Mouse (Mus musculus) kidney, adult 11 months (tissue): ENCODE measurements around the gene Fam53b.

ENCODE experiments used
- DNase-seq: peaks from one replicate; pipeline ENCODE4 v3.0.0; 2022

Fam53b gene

DNA sequence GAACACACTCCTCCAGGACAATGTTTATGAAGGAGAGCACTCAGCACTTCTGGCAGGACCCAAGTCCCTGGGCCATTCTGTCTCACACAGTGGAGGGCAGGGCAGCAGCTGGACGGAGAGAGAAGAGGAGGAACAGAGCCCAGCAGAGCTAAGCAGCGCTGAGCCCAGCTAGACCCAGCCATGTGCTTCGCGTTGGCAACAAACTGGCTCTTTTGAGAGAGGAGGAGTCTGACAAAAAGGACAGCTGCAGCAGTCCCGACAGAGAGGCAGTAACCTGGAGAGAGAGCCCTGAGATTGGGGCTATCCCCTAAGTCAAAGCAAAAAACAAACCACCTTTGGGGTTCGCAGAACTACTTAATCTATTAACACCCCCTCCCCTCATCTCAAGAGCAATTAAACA, 3.3 kb downstream of the Fam53b start:
- peak; percentile 57 for DNase-seq

DNA sequence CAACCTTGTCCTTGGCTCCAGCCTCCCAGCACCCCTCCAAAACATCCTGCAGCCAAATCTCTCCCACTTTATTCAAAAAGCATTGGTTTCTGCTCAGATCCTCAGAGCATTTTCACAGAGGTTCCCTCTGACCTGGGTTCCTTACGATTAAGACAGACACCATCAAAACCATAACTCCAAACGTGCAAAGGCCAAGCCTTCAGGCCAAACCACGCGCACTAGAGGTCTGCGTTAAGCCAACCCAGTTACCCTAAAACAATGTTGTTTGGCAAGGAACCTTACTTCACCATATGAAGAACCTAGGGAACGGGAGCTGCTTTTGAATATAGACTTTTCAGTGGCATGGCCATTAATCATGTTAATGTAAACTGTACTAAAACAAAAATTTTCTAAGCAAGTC, 4.0 kb downstream of the Fam53b start:
- DNase-seq: no peak

DNA sequence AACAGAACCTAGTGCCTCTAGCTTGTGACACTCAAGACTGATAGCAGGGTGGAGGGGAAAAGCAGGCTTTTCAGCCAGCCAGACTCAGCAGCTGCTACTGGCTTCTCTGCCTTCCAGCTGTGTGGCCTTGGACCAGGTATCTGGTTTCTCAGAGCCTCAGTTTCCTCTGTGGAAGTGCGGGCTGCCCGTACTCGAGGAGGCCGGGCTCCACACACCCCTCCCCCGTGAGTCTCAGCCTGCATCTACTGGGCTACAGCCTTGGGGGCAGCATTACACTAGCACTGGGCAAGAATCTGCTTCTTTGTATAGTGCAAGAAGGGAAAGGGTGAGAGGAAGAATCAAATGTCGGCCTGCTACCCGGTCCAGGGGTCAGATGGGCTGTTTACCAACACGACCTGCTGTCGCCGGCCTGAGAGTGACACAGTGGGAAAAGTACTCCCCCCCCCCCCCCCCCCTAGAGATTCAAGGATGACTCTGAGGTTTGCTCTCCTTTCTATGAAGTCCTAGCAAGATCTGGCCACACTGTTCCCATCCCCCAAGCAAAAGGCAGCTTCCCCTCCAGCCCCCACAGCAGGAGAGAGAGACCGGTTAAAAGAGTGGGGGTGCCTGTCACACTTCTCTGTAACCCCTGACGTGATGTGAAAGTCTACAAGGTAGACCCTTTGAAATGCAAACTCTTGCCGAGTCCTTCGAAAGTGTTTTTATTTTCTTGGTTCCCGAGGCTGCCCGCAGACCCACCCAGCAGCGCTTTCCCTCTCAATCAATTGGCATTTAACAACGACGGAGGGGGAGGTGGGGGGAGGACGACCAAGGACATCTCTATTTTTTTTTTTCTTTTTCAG, 4.6 kb downstream of the Fam53b start:
- peak; percentile 36 for DNase-seq

DNA sequence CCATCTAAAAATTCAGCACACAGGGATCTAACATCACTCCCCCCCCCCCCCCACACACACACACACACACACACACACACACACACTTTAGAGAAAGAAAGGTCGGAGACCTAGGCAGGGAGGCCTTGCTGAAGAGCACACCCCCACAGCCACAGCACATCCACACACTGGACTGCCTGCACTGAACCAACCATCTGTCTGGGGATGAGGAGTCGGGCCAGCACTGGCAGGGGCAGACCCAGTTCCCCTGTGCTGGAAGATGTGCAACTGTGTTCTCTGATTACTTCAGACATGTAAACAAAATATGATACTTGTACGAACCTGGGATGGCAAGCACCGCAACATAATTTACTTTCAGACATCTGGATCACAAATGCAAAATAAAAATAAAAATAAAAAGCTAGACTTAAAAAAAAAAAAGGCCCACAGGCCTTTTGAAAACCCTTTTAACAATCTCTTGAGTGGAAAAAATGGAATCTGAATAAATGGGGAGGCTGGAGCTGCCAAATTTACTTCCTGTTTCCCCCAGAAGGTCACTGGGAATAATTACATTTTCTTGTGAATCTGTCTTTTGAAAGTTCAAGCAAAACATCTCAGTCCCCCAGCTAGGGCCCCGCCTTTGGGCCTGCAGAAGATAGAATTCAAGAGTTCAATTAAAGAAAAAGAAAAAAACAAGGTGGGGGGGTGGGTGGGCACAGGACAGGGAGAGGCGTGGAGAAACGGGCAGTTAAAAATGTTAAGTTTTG, 5.5 kb downstream of the Fam53b start:
- DNase-seq: no peak

DNA sequence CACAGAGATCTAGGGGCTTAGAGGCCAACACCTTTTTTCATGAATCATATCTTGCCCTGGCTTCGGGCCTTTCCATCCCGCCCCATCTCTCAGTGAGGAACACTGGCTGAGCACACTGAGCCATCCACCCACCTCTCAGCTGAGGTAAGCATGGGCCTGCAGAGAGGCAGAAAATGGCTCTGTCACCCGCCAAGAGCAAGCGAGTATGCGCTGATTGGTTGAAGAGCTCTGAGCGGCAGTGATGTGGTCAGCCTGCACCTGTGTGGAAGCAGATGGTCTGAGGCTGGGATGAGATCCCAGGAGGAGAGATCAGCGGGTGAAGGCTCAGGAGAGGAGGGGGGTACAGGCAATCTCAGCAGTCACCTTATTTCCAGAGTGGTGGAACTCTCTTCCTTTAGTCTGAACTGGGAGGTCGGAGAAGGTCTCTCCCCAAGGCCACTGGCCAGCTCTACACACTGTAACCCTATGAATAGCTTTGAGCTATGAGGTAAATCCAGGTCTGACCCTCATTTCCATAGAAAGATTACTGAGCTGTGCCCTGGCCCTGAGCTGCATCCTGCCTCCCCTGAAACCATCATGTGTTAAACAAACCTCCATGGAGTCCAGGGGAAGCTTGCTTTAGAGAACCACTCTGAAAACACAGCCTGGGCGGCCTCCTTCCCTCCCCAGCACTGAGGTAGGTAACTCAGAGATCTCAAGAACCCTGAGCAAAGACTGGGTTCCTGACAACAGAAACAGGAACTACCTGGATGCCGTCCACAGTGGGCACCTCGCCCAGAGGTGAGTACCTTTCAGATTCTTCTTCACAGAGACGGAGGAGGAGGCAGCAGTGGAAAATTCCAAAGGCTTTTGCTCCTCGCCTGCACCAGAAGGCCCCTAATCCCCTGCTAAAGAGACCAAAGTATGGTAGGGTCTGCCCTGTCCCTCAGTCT, 6.5 kb downstream of the Fam53b start:
- peak; percentile 81 for DNase-seq

DNA sequence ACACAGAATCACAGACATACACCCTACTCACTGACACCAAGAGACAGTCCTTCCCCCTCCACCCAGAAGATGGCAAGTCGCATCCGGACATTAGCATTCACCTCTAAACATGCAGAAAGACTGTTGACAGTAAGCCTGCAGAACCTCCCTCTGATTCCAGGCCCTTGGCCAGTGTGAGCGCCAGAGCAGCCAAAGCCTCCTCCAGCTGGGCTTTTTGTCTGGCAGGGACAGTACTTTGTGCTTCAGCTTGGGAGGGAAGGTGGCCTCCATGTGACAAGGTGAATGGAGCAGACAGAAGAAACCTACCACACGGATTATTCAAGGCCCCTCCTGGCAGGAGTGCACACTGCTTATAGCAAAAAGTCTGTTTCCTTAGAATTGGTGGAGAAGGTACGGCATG, 7.4 kb downstream of the Fam53b start:
- no peak for DNase-seq

DNA sequence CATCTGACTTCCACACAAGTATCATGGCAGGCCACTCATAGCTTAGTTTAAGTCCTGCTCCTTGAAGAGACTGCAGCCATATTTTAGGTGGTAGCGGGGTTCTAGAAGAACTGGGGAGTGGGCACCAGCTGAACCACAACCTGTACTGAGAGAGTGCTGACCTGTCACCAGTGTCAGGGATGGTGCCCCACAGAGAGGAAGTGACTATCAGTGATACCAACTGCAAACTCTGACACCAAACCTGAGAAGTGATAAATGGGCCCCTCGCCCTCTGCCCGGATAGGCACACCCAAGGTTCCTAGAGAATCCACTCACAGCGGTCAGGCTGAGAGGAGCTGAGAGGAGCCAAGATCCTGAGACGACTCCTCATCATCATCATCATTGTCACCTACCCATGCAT, 8.7 kb downstream of the Fam53b start:
- no peak for DNase-seq

DNA sequence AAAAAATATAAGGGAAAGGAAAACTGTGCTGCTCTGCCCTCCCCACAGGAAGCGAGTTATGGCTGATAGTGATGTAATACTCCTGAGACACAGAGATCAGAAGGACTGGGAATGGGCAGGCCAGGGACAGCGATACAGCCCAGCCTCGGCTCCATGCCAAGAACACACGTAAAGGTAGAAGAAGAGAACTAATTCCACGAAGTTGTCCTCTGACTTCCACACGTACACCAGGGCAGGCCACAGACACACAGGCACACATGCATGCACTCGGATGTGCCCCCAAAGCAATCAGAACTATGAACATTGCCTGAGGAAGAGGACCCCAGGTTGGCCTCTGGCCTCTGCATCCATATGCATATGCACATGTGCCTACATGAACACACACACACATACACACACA, 9.2 kb downstream of the Fam53b start:
- DNase-seq: no peak

DNA sequence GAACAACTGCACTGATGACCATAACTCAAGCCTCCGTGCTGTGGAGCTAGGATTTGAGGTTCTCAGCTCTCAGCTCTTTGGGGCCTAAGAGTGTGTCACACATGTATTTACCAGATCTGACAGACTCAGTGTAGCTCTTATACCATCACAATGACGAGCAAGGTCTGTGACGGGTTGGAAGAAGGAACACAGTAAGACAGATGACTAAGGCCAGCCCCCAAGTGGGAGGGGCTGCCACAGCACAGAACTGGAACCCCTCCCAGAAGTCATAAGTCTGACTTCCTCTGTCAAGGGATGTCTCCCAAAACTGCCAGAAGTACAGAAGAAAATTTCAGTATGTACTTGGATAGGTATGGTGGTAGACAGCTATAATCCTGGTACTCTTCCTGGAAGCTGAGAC, 9.7 kb downstream of the Fam53b start:
- peak; percentile 26 for DNase-seq

DNA sequence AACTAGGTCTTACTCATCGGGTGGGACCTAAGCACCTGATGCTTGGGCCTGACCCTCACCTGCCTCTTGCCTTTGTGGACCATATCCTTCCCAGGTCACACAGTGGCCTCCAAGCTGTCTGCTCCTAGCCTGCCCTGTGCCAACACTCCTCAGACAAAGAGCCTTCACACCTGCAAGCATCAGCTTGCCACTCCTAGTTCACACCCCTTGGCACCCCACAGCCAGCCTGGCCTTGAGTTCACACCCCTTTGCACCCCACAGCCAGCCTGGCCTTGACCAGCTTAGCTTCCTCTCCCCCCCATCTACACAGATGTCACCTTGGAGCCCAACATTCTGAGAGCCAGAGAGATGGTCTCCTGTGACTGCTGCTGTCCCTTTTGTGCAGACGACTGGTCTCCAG, 10.3 kb downstream of the Fam53b start:
- peak; percentile 11 for DNase-seq

DNA sequence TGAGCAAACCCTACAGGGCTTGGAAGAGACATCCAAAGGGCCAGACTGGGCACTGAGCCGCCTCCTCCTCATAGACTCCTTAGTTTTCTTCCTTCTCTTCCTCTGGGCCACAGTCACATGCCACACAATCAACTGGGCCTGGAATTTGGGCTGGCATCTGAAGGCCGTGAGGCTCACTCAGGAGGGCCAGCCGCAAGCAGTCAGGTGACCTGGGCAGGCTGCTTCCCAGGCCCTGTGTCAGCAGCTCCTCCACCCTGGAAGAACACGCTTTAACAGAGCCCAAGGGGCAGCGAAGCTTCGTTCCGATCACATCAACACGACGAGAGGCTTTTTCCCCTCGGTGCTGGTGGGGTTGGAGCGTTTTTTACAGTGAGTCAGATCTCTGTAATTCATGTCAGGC, 11.0 kb downstream of the Fam53b start:
- DNase-seq: peak; percentile 65

DNA sequence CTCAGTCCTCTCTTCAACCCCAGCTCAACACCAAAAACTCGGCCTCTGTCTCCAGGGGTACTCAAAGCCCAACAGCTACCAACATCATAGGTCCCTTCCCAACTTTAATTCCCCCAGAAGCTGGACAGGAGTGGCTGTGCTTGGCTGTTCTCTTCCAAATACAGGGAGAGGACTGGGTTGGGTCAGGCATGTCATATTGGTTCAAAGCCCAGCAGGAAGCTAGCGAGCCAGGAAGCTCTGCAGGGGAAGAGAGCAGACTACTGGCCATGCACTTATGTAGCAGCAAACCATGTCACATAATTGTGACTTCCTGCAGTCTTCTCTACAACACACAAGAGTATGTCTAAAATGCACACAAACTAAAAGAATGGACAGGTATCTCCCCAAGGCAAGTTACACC, 11.6 kb downstream of the Fam53b start:
- DNase-seq: peak; percentile 30

DNA sequence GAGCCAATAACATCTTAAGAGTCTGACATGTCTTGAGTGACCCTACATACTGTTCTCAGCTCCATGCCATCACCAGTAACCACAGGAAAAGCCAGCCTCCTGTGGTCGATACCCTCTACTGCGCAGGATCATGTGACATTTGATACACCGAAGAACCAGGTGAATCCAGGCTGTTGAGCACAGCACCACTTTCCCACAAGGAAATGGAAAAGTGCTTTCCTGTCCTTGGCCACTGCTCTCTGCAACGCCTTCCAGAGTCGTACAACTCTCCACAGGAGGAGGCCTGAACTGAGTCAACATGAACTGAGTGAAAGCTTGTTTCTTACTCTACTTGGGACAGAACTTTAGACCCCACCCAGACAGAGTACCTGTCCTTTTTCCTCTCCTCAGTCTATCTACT, 12.2 kb downstream of the Fam53b start:
- peak; percentile 19 for DNase-seq

DNA sequence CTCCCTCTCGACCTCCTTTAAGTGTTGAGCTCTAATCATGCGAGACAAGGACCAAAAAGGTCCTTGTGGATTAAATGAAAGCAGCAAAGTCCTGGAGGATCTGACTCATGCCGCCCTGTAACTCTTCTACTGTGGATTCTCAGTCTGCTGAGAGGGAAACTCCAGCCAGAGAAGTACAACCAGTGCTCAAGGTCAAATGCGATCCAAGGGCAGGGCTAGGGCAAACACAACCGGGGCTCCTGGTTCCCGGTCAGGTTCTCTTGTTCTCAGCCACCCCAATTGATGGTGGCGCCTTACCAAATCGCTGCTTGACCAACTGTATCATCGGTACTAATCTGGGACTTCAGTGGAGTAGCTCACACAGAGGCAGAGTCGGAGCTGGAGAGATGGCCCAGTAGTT, 12.8 kb downstream of the Fam53b start:
- DNase-seq: peak; percentile 78

DNA sequence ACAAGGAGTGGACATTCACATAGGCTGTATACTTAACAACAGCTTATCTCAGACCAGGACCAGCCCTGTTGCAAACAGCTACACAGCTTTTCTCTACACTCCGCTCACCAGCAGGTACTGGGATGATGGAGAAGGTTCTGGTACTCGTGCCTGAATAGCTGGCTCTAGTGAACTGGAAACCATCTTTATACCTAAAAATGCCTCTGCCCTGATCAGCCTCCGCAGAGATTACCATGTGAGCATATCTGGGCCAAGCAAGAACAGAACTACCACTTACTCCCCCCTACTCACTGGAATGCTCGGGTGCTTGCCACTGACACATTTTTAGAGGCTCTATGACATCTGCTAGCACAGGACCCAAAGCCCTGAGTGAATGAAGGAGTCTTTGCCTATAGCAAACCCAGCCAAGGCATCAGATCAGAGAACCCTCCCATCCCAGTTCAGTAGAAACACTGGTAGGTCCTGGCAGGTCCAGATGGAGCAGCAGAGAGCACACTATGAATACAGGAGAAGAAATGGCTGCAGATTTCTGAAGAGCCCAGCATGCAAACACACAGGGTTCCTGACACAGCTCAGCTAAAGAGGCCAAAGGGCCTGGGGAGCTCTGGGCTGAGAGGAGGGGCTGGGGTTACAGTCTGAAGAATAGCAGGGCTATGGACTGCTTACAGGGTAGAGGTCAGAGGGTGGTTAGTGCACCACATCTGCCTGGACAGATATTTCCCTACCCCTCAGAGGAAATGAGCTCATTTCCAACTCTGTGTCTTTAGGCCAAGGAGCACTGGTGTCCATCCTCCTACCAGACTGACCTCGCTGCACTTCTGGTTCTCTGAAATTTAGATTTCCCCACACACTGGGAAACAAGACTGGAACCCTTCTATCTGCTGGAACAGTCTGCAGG, 14.3 kb downstream of the Fam53b start:
- DNase-seq: peak; percentile 33

DNA sequence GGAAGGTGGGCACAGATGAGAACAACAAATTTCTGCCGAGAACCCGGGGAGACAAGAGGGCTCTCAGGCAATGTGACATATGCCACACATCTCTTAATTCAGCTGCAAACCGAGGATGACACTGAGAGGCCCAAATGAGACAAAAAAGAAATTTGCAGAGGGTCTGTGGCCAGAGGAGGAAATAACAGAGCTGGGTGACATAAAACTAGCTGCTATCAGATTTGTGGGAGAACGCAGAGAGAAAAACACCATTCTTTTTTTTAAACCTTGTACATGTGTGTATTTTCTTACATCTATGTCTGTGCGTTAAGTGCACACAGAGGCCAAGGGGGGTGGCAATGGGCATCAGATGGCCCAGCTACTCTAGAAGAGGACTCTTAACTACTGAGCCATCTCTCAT, 18.5 kb downstream of the Fam53b start:
- DNase-seq: no peak

DNA sequence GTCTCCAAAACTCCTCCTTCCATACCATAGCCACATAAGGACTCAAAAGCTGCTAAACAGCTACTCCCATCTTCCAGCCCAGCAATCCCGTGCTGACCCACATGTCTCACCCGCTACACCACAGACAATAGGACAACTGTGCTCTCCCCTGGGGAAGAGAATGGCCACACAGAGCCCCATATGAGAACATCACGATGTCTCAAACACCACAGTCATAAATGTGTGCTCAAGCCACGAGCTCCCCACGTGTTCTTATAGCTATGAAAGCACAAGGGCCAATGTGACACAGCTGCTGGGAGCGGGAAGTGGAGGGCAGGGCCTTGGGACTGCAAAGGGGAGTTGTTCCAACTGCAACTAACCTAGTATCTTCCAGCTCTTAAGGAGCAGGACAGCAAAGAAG, 20.2 kb downstream of the Fam53b start:
- no peak for DNase-seq

DNA sequence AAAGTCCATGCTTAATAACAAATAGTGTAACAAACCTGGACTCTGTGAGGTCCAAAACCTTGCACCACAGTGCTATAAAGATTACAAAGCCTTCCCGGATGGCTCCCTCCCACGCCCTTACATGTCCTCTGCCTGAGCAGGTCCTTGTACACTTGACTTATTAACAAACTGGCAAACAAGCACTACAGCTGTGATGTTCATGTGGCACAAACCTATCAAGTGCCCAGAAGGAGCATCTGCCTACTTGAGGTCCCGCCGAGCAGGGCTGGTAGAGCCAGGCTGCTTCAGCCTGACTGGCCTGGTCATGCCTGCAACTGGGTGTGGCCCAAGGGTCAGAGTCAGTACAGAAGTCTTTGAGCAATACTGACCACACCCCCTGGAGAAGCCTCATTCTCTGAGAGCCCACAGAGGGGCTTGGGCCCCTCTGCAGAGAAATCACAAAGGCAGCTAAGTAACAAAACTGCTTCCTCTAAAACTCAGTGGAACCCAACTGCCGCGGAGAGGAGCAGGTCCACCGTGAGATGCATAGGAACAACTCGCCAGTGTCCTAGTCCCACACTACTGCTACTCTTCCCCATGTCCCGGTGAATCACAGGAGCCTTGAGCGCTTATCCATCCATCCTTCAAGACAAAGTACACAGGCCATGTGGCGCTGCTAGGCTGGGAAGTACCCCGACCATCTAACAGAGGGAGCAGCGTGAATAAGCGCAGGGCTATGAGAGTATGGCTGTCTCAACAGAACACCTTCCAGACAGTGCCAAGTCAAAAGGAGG, 23.1 kb downstream of the Fam53b start:
- DNase-seq: no peak

DNA sequence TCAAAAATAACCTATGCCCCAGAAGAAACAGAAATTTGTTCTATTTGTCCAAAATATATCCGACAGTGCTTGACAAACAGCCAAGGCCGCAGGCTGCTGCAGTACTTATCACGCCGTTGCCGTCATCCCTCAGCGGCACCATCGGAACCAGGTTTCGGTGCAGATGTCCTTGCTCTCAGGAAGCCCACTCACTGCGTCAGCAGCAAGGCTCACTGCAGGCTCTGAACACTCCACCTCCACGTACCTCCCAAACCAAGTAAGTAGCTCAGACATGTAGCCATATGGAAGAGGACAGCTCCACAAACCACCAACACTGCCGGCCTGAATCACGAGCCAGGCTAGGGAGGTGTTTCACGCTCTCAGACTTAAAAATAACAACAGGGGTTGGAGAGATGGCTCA, 24.9 kb downstream of the Fam53b start:
- DNase-seq: no peak

DNA sequence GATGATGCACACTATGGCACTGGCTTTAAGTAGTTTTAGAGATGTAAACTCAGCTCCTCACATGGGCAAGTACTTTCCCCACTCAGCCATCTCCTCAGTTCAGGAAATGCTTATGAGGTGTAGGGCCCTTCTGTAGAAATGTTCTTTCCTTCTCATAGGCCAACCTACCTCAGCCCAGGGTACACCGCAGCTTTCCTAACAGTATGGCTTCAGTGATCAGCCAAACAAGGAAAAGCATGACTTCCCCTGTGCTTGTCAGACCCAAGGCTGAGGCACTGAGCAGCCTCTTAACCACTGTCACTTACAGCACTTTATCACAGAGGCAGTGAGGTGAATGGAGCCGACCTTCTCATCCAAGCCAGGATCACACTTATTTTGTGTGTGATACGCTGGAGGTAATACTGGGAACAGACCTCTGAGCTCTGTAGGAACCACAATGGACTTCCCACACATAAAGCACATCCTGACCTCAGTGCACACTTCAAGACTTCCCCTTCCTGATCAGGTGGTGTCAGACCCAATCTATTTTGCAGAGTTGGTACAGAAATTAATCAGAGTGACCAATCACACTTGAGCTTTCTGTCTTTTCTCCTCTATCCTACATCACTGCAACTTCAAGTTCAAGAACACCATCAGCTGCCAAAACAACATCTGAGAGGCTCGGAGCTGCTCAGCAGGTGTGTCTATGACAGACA, 26.0 kb downstream of the Fam53b start:
- no peak for DNase-seq

DNA sequence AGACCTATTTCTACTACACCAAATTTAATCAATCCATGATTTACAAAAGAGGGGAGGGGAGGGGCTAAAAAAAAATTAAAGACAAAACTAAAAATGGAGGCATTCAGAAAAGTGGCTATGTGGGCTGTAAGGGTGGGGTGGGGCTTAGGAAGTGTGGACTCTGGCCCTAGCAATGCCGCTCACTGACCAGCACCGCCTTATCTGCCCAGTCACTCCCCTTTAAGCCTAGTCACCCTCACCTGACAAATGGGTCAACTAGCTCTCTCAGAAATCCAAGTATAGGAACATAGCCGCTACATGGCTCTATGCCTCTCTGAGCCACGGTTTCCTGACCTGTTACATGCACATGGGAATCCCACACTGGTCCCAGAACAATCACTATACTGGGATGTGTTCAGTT, 26.7 kb downstream of the Fam53b start:
- no peak for DNase-seq
